Mouse (Mus musculus) thymus, postnatal 0 days (tissue): Measurements from ENCODE around the gene Camk1. TPM values are rescaled to one million over a fixed set of nuclear protein-coding genes. Genes with fewer than 3 reads are reported as not detected.

Experiments used
- DNase-seq: peaks from one replicate; pipeline ENCODE4 v3.0.0-alpha.2; 2015; ENCODE audit warnings: low spot score
- polyA plus RNA-seq: library from polyadenylated mRNA; unstranded; fragments of >200 nt; fragmentation: Nextera tagmentation; extraction: Ambion mirVana; gene quantifications from 2 replicates; pipeline ENCODE4 v1.2.1, GENCODE M21; 2015

Gene Camk1
- polyA plus RNA-seq, result 10.9 and 12.7 TPM in 2 replicates

GRCm38 (mm10) chr6:113343177-113344092 lies at the start of gene Camk1:
Gene Camk1 (minus strand): TSS chr6:113343984.
- DNase-seq, result no peak

GRCm38 (mm10) chr6:113392387-113393071 lies 48.7 kb upstream of the Camk1 start:
- DNase-seq, result no peak

- DNase-seq, result no peak
These were observed 48.2 kb upstream of the Camk1 start for GRCm38 (mm10) chr6:113392015-113392386.

- no peak for DNase-seq
These were observed 46.9 kb upstream of the Camk1 start for GRCm38 (mm10) chr6:113390715-113391114.

- no peak for DNase-seq
These were observed 45.2 kb upstream of the Camk1 start, which contains the start of gene Ttll3 for GRCm38 (mm10) chr6:113388960-113389359. Gene Ttll3 (plus strand): TSS chr6:113389260.

GRCm38 (mm10) chr6:113386025-113386424 lies 42.2 kb upstream of the Camk1 start:
- no peak for DNase-seq

GRCm38 (mm10) chr6:113385160-113385714 lies 41.5 kb upstream of the Camk1 start:
- DNase-seq, result no peak

GRCm38 (mm10) chr6:113384351-113384927 lies 40.7 kb upstream of the Camk1 start:
- DNase-seq, result no peak

- DNase-seq, result no peak
These were observed 36.7 kb upstream of the Camk1 start for GRCm38 (mm10) chr6:113380480-113380879.

- DNase-seq, result no peak
These were observed 35.5 kb upstream of the Camk1 start for GRCm38 (mm10) chr6:113379246-113379645.

- DNase-seq, result peak; percentile 92
These were observed 34.0 kb upstream of the Camk1 start, which contains the start of the genes Tada3 and Arpc4 for GRCm38 (mm10) chr6:113377496-113378385. Gene Tada3 (minus strand): TSS chr6:113377883. Gene Arpc4 (plus strand): TSS chr6:113378115.

- no peak for DNase-seq
These were observed 33.4 kb upstream of the Camk1 start for GRCm38 (mm10) chr6:113377172-113377495.

- DNase-seq, result peak; percentile 18
These were observed 29.7 kb upstream of the Camk1 start for GRCm38 (mm10) chr6:113373491-113373890.

GRCm38 (mm10) chr6:113370194-113370929 lies 26.6 kb upstream of the Camk1 start:
- DNase-seq, result no peak

GRCm38 (mm10) chr6:113368577-113368976 lies 24.8 kb upstream of the Camk1 start:
- no peak for DNase-seq

GRCm38 (mm10) chr6:113368124-113368523 lies 24.3 kb upstream of the Camk1 start:
- DNase-seq, result no peak

GRCm38 (mm10) chr6:113367574-113367973 lies 23.8 kb upstream of the Camk1 start:
- no peak for DNase-seq

GRCm38 (mm10) chr6:113366639-113367038 lies 22.9 kb upstream of the Camk1 start:
- no peak for DNase-seq

GRCm38 (mm10) chr6:113364518-113365135 lies 20.8 kb upstream of the Camk1 start:
- DNase-seq, result no peak
